Mouse (Mus musculus): ENCODE measurements at regions not wholly inside any gene's neighbourhood (a gene's known extent, or its start where the extent isn't known, plus 50 kb on each side); places are given as distances from the start of the nearest gene placed in this dataset.

DNA sequence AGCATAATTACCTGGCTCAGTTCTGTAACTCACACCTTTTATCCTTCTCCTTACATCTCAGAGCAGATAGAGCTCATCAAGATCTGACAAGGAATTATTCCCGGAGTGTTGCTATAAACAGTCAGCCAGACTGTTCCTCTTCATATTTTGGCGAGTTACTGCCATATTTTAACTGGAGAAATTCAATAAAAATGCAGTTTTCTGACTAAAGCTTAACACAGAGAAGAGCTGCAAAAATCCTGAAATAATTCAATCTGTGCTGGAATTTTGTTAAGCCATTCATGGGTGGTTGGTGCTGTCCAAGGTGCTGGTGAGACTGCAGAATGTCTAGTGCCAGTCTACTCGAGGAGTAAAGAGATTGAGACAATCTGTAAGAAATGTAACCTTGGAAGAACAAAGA is 512.6 kb downstream of the Tm4sf1 start:
- no peak for DNase-seq

DNA sequence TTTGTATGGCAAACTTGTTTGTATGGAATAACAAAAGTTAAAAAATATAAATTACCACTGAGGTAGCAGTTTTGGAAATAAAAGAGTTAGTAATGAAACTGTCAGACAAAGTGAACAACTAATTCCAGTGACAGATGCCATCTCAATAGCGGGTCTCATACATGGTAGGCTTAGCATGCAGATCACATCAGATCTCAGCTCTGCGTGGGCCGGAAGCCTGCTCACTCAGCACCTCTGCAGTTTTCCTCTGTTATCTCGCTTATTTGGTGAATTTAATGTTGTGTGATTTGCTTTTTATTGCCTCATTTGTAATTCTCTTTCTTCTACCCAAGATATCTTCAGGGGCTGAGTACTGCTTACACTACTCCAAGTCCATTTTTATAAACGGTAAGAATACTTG is 527.9 kb downstream of the Tm4sf1 start:
- no peak for DNase-seq

DNA sequence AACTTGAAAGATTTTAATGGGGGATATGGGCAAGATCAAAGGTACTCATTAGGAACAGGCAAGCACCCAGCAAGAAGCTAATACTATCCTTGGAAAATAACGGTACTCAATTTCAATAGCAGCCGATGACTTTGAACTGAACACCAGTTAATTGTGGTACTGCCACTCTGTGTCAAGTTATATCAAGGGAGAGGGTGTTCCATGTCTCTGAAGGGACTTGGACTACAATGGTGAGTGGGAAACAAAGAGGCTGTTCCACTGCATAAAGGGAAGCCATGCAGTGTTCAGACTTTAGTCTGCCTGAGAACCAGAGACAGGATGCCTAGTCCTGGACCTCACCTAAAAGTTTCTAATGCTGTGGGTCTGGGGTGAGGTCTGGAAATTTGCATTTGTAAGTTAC is 531.6 kb downstream of the Tm4sf1 start:
- DNase-seq, result no peak

DNA sequence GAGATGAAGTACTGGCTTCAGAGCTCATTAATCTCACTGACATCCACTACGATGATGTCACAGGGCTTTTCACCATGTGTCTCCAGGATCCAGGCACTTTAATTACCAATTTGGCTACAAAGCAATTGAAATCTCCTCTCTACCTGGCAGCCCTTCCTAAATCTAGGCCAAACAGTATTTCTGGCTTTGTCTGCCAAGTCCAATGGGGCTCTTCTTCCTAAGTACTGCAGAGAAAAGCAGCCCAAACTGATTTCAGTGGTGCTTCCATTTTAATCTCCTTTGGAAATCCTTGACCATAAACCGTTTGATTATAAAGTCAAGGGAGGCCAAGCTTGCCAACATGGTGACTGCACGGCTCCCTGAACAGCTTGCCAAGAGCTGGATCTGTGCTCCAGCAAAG is 534.7 kb downstream of the Tm4sf1 start:
- DNase-seq, result no peak

DNA sequence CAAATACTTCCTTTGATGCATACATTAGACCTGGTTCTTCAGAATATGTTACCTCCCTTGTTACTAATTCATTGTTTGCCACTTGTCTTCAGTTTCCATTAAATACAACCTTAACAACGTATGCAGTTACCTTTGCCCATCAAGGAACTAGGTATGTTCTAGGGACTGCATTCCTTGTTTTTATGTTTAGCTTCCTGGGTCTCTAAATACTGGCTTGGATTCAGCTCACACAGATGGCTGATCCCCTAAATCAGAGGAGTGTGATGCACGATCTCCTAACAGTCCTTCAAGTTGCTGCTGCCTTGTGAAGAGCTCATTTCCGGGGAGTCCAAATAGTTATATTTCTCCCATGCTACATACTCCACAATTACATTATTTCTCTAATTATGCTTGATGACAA is 537.5 kb downstream of the Tm4sf1 start:
- no peak for DNase-seq

DNA sequence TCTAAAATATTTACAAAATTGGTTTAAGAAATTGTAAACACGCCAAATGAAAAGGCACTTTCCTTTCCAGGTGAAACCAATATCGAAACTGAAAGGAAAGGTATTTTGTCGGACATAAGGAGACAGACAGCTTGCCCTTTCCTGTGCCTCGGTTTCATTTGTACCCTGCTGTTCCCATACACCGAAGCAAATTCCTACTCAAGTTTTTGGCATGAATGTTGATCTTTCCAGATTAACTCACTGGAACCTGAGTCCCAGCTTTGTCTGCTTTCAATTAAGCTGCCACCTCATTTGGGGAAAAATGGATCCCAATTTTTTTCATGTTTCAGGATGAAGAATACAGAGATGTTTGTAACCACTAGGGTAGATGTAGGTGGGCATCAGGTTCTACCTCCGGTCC is 537.9 kb downstream of the Tm4sf1 start:
- no peak for DNase-seq

DNA sequence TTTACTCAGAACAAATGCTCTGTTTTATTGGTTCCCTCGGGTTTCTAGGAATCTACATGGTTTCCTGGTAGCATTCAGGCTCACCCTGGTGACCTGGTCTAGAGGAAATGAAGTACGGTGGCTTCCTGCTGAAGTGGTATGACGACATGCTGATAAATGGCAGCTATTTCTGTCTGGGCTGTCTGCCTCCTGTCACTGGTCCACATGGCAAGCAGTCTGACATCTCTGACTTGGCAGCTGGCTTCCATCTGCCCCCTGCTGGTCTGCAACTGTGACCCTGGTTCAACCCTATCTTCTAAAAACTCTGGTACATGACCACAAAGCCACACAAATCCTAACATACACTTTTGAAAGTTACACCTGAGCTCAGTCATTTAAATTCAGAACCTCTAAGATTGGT is 548.1 kb downstream of the Tm4sf1 start:
- peak; percentile 96 for DNase-seq

DNA sequence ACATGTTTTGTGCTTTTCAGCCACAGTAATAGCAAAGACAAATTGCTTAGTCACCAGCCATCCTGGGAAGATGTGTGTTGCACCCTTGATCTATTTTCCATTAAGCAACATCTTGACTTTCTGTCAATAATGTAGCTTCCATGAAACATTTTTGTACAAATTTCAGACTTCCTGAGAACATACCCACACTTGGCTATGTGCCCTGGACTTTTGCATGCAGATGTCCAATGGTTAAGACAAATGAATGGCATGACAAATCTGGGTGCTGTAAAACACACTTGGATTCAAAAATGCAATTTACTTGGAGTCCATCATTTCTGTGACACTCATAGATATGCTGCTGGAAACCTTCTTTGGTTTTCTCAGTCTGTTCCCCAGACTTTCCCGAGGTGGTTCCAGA is 549.9 kb downstream of the Tm4sf1 start:
- no peak for DNase-seq

DNA sequence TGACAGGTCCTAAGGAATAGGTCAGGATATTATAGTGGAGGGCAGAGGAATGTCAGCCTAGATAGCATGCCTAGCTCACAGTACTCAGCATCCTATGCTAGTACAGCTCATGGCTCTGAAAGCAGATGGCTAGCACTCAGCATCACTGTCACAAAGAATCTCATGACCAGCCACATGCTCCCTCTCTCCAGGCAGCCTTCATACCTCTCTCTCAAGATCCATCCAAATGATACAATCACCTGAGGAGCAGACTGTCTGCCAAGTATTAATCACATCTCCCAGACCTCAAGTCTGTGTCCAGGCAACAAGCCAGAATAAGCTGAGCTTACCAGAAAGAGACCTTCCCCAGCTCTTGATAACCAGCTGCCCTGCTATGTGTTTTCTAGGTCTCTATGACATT is 557.4 kb upstream of the Nbea start:
- peak; percentile 68 for DNase-seq

DNA sequence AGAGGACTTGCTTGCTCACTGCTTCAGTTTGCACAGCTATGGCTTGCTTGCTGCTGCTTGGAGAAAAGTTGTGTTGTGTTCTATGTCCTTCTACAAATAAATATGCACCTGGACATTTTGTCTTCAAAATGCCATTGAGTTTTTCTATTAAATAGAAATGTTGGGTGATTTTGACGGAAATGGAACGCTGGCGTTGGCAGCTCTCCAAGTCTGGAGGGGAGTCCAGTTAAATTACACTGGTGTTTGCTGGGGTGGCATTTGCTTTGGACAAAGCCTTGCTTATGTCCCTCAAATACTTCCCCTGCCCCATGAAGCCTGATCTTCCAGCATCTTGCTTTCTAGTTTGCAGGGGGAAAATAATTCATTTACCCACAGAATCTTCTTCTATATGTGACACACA is 556.0 kb upstream of the Nbea start:
- DNase-seq, result no peak

DNA sequence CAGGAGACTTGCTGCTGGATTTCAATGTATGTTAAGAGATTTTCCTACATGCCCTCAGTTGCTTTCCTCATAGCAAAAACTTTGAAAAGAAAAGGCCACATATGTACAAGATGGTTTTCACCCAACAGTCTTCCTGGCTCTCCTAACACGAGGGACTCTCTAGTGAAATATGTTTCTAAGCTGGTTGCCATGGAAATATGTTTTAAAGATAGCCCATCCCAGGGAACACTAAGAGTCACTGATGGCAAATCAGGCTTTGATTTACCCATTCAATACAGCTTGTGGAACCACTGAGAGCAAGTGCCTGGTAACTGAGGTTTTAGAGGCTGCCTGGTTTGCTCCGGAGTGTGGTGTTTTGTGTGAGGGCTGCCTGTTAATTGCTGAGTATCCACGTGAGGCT is 547.3 kb upstream of the Nbea start:
- no peak for DNase-seq

DNA sequence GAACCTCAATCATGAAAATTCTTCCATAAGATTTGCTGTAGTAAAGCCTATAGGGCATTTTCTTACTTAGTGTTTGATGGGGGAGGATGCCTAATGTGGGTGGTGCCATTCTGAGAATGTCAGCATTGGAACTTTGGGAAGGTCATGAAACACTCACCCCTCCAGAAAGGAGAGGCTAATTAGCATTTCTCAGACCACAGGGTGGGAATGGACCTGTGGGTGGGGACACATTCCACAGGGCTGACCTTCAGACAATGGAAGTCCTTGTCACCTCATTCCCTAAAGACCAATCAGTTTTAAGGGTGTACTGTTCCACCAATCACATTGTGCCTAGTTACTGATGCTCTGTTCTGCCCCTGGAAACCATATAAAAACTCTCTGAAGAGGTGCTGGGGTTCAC is 541.5 kb upstream of the Nbea start:
- no peak for DNase-seq

DNA sequence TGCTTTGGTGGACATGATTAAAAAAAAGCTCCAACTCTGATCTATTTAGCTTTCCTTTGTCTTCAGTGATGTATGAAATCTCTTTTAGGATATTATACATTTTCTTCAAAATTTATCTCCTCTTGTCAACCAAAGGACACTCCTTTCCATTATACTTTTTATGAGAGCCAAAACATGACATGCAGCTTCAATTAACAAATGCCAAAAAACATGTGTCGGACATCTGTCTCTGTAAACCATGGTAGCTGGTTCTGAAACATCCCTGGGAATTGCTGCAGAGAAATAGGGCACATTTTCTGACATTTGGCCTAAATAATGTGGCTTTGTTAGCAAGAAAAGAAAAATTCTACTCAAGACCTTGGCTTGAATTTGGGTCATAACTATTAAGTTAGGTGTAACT is 524.8 kb upstream of the Nbea start:
- DNase-seq, result no peak

DNA sequence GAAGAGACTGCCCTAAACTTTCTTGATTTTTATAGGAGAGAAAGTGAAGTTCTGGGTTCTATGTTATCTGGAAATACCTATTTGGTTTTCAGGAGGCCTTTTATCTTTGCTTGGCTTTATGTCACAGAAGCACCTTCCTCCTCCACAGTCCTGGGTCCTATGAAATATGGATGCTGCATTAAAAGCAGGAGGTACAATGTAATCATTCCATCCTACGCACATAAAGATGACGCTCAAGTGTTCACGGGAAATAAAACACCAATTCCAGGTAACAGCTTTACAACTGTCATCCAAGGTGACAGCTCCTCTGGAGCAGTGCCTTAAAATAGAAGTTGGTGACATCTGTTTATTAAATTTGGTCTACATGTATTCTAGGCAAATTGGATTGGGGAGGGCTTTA is 523.8 kb upstream of the Nbea start:
- DNase-seq, result no peak

DNA sequence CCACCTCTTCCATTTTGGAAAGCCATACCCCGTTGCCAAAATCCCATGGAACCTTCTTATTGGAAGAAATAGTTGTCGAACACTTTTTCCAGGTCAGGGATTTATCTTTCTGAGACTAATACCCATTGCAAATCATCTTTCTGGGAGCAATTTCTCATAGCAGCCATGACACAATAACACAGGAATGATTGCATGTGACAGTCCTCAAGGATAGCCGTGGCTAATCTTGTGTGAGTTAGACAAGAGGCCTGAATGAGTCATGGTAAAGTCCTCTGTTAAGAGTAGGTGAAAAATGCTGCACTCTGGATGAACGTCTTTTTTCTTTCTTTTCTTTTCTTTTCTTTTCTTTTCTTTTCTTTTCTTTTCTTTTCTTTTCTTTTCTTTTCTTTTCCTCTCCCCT is 522.5 kb upstream of the Nbea start:
- DNase-seq, result no peak

DNA sequence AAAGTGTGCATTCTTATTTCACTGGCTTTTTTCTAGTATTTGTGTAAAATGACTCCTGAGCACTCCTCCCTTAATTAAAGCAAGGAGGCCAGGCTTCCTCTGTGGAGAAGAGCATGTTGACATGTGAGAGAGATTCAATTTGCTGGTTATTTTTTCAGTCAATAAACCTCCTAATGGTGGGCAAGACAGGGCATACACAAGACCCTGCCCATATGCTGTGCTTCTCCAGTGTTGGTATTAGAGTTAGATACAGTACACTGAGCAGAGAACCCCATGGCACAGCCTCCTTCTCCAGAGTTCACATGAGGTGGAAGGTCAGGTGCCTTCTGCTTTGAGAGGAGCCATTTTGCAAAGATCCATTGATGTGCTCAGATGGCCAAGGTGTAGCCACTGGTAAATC is 515.4 kb upstream of the Nbea start:
- no peak for DNase-seq

DNA sequence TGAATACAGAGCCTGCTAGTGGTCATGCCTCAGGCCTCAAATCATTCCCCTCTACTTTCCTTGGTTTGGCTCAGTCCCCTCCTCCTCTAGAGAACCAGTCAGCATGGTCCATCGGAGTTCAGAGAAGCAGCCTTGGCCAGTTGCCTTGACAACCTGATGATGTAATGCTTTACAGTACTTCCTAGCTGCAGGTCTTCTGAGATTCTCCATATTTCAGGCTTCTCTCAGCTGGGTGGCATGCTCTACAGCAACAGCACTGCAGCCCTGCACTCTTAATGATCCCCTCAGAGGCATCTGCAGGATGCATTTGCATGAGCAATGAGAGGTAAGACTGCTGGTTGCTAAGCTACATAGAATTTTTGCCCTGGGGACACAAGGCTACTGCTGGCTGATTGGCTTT is 514.7 kb upstream of the Nbea start:
- DNase-seq, result no peak

DNA sequence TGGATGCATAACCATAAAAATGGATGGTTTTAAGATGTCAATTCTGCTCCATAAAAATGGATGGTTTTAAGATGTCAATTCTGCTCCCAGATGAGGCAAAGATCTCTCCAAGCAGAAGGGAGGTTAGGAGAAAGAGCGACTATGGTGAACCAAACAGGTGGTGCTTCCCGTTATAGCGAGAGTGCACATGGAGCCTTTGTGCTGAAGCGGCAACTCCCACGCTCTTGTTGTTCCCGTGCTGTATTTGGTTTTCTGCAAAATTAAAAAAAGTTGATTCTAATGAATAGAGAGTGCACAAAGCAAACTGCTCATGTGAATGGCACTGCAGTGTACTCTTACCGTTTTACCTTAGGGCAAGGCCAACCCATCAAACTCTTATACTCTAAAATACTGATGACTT is 497.5 kb upstream of the Nbea start:
- DNase-seq, result no peak

DNA sequence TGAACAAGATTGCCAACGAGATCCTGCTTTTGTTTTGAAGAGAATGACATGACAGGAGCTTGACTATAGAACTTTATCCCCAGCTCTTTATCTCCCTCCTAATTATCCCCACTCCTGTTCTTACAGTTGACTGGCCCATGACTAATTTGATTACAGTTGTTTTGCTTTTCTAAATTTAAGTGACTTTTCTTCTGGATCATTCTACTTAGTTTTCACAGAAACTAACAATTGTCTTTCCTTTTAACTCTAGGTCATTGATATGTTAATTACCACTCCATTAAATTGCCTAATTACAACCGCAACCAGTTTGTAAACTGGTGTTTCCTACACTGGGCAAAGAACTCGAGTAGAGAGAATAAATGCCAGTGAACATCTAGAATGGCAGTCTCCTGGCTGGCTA is 485.3 kb upstream of the Nbea start:
- DNase-seq, result no peak

DNA sequence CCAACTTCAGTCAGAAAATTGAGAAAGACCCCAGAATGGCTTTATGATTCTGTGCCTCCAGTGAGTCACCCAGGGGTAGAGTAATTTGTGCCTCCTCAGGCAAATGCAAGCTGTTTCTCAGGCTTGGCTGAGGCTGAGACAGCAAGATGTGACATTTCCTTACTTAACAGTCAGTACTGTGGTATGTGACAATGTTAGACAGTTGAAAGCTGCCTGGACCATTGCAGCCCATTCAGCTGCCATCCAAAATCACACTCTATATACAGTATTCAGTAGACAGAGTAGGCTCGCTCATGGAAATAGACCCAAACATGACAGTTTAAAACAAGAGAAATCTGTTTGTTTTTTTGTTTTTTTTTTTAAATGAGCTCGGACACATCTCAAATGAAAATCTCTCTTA is 477.1 kb upstream of the Nbea start:
- no peak for DNase-seq

DNA sequence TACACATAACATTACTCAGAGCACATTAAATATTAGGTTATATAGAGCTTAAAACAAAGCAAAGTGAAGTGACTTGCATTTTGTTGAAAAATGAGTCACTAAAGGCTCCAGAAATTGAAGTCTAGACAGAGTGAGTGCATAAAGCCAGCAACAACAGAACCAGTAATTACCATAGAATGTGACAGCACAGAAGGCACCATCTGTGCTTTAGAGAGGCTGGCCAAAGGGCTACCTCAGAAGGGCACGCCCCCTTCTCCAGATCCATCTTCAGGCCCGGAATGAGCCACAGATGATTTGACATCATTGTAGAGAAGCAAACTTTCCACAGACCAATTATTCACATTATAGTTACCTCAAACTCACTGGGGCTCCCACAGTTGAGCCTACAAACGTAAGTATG is 463.8 kb upstream of the Nbea start:
- peak; percentile 85 for DNase-seq

All from heart, adult 11 months (tissue).